Mouse (Mus musculus) liver, embryonic 13.5 days (tissue): ENCODE measurements around the gene Ppm1j. TPM values are rescaled to one million over a fixed set of nuclear protein-coding genes. Genes with fewer than 3 reads are reported as not detected.

Experiments
- ATAC-seq: fragments of 200-750 bp; cut with Nextera tagmentation; 2 replicates; pipeline ENCODE4 v1.8.0; 2017; ENCODE audit warnings: low read depth, mild to moderate bottlenecking, moderate number of reproducible peaks, moderate library complexity
- DNase-seq: peaks from one replicate; pipeline ENCODE4 v3.0.0; 2022
- H3K27ac ChIP-seq: fragments of 300-500 bp; sonication (generic); 2 replicates; pipeline ENCODE4 v1.5.1; 2015; ENCODE audit warnings: moderate library complexity, mild to moderate bottlenecking, inconsistent platforms
- H3K27me3 ChIP-seq: fragments of 300-500 bp; sonication (generic); 2 replicates; pipeline ENCODE4 v1.6.1; 2015; ENCODE audit warnings: mild to moderate bottlenecking, inconsistent platforms
- H3K36me3 ChIP-seq: fragments of 300-500 bp; sonication (generic); 2 replicates; pipeline ENCODE4 v1.6.1; 2015; ENCODE audit warnings: mild to moderate bottlenecking, inconsistent platforms
- H3K4me1 ChIP-seq: fragments of 300-500 bp; sonication (generic); replicated peaks from 2 replicates; pipeline ENCODE4 v1.6.1; 2015; ENCODE audit warnings: inconsistent platforms
- H3K4me2 ChIP-seq: fragments of 300-500 bp; sonication (generic); 2 replicates; pipeline ENCODE4 v1.6.1; 2015; ENCODE audit warnings: inconsistent platforms, mild to moderate bottlenecking, moderate library complexity
- H3K4me3 ChIP-seq: fragments of 300-500 bp; sonication (generic); replicated peaks from 2 replicates; pipeline ENCODE4 v1.5.1; 2015; ENCODE audit warnings: mild to moderate bottlenecking, inconsistent platforms
- H3K9ac ChIP-seq: fragments of 300-500 bp; sonication (generic); 2 replicates; pipeline ENCODE4 v1.6.1; 2015; ENCODE audit warnings: mild to moderate bottlenecking, inconsistent platforms
- H3K9me3 ChIP-seq: fragments of 300-500 bp; sonication (generic); replicated peaks from 2 replicates; pipeline ENCODE4 v1.6.1; 2016; ENCODE audit warnings: inconsistent platforms
- WGBS: fragments of 180-500 bp; shearing (Covaris S2); methylation state at CpG from one replicate; pipeline ENCODE4 v1.1.7; 2015; ENCODE audit not compliant: insufficient replicate concordance; 5-methylcytosine and 5-hydroxymethylcytosine counted together
- polyA plus RNA-seq: library from polyadenylated mRNA; unstranded; fragments of >200 nt; fragmentation: Nextera tagmentation; extraction: Ambion mirVana; gene quantifications from 2 replicates; pipeline ENCODE4 v1.2.1, GENCODE M21; 2015

The Ppm1j gene
- polyA plus RNA-seq, 1 experiment from 2014 or later = 0.37 TPM

DNA sequence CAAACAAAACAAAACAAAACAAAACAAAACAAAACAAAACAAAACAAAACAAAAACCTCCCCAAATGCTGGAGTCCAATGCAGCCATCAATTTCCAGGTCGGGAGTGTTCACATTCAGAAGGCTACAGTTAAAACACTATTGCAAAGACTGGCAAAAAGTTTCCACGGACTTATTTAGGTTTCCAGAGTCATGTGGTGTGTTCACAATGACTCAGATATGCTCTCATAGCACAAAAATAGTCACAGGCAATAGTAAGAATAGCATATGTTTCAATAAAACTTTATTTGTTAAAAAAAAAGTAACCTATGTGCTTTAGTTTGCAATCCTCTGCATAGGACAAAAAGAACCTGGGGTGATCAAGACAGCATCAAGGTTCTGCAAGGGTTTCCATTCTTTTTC, 13.7 kb upstream of the Ppm1j start:
- H3K9me3 ChIP-seq = no peaks in the 10 kb centered on the region
- H3K36me3 ChIP-seq = no peaks in the 10 kb centered on the region
- H3K27ac ChIP-seq = no peak overlapping the region
- WGBS = 35% methylated on average over 2 of the region's 2 CpGs
- H3K27me3 ChIP-seq = 0 out of 2 replicates have a peak, but pooled peaks cover 4% of the 10 kb centered on the region
- DNase-seq (no peak), ATAC-seq (no peak)
- no peak overlapping the region for H3K4me2 ChIP-seq
- H3K4me3 ChIP-seq = no peak overlapping the region
- peaks cover 20% of the 10 kb centered on the region for H3K4me1 ChIP-seq
- H3K9ac ChIP-seq = no peak overlapping the region

GRCm38 (mm10) chr3:104767716-104768115, 13.1 kb upstream of the Ppm1j start:
- ATAC-seq = no peak
- Histone ChIP-seq H3K4me3 (no peak overlapping the region), H3K9me3 (no peaks in the 10 kb centered on the region), H3K36me3 (no peaks in the 10 kb centered on the region), H3K9ac (no peak overlapping the region), H3K27me3 (peaks cover 9% of the 10 kb centered on the region; the same call in 1 of the 2 replicates), H3K27ac (no peak overlapping the region), H3K4me1 (peaks cover 17% of the 10 kb centered on the region), H3K4me2 (no peak overlapping the region)
- no peak for DNase-seq
- 48% methylated on average over 4 of the region's 4 CpGs for WGBS

DNA sequence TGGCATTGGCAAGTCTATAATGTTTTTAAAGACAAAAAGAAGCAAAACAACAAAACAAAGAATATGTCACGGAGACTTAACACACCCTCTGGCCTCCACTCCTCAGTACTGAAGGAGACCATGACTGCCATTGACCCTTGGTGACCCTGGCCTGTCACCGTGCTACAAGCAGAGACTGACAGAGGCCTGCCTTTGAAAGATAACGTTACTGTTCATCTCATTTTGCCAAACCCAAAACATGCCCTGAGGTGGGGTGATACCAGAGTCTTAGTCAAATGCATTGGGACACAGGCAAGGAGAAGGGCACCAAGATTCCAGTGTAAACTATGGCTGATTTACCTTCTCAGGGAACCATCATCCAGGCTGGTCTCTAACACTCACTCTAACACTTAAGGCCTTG, 11.7 kb upstream of the Ppm1j start:
- ATAC-seq (peak; percentile 56), DNase-seq (no peak)
- H3K4me1 ChIP-seq = peaks cover 6% of the 10 kb centered on the region
- H3K27ac ChIP-seq = no peak overlapping the region
- no peak overlapping the region for H3K4me2 ChIP-seq
- H3K4me3 ChIP-seq = no peak overlapping the region
- H3K36me3 ChIP-seq = no peaks in the 10 kb centered on the region
- no peak overlapping the region for H3K9ac ChIP-seq
- WGBS = 27% methylated on average over 3 of the region's 3 CpGs
- peaks cover 18% of the 10 kb centered on the region for H3K27me3 ChIP-seq
- H3K9me3 ChIP-seq = no peaks in the 10 kb centered on the region

GRCm38 (mm10) chr3:104770035-104770434, 10.8 kb upstream of the Ppm1j start:
- no peak for DNase-seq
- H3K4me3 ChIP-seq = no peak overlapping the region
- no peaks in the 10 kb centered on the region for H3K36me3 ChIP-seq
- ATAC-seq = no peak
- peaks cover 6% of the 10 kb centered on the region for H3K4me1 ChIP-seq
- peaks cover 23% of the 10 kb centered on the region for H3K27me3 ChIP-seq
- no peak overlapping the region for H3K4me2 ChIP-seq
- no peaks in the 10 kb centered on the region for H3K9me3 ChIP-seq
- WGBS = 48% methylated on average over 10 of the region's 10 CpGs
- H3K27ac ChIP-seq = no peak overlapping the region
- no peak overlapping the region for H3K9ac ChIP-seq

GRCm38 (mm10) chr3:104770918-104771317, 9.9 kb upstream of the Ppm1j start:
- ATAC-seq (no peak), DNase-seq (no peak)
- WGBS = 65% methylated on average over 3 of the region's 3 CpGs
- Histone ChIP-seq H3K9ac (no peak overlapping the region), H3K4me2 (no peak overlapping the region), H3K4me3 (no peak overlapping the region), H3K27me3 (peaks cover 29% of the 10 kb centered on the region), H3K27ac (no peak overlapping the region), H3K9me3 (no peaks in the 10 kb centered on the region), H3K36me3 (no peaks in the 10 kb centered on the region), H3K4me1 (peaks cover 6% of the 10 kb centered on the region)

DNA sequence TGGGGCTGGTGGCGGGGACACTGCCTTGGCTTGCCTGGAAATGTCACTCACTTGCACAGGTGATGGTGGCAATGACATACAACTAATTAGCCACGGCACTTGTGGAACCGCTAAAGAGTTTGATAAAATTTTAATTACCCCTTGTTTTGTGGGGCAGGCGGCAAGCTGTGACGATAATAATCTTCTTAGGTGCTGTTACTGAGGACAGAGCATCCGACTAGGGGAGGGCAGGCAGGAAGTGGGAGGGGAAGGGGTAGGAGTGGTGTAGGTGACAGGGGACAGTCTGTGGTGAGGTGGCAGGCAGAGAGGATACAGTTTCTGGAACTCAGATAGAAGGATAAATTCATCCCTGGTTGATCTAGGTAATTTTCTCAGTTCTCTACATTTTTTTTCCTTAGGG, 9.4 kb upstream of the Ppm1j start:
- no peak for ATAC-seq
- Histone ChIP-seq H3K36me3 (no peaks in the 10 kb centered on the region), H3K9me3 (no peaks in the 10 kb centered on the region), H3K27me3 (peaks cover 35% of the 10 kb centered on the region), H3K27ac (no peak overlapping the region), H3K4me2 (no peak overlapping the region), H3K4me3 (no peak overlapping the region), H3K9ac (no peak overlapping the region), H3K4me1 (peaks cover 6% of the 10 kb centered on the region)
- WGBS = 29% methylated on average over 6 of the region's 6 CpGs
- no peak for DNase-seq

DNA sequence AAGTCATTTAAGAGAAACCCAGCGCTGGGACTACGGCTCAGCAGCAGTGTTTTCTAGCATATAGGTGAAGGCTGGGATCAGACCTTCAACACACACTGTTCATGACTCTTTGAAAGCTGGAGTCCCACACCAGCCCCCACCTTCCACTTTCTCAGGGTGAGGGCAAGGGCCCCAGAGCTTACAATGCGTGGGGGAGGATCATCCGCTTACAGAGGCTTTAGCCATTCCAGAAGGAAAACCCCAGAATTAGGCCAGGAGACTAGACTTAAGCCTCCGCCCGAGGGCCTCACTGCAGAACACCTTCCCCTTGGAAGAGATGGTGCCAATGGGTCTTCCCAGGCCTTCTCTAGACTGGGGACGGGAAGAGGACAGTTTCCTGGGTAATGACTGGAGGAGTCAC, 7.6 kb upstream of the Ppm1j start:
- no peak overlapping the region for H3K4me2 ChIP-seq
- no peak overlapping the region for H3K27ac ChIP-seq
- H3K9me3 ChIP-seq = no peaks in the 10 kb centered on the region
- 83% methylated on average over 7 of the region's 7 CpGs for WGBS
- DNase-seq = no peak
- H3K9ac ChIP-seq = no peak overlapping the region
- H3K36me3 ChIP-seq = no peaks in the 10 kb centered on the region
- H3K4me1 ChIP-seq = peaks cover 9% of the 10 kb centered on the region
- H3K27me3 ChIP-seq = peaks cover 53% of the 10 kb centered on the region
- H3K4me3 ChIP-seq = no peak overlapping the region
- no peak for ATAC-seq

- Histone ChIP-seq H3K9ac (no peak overlapping the region), H3K27ac (no peak overlapping the region), H3K27me3 (peaks cover 87% of the 10 kb centered on the region), H3K9me3 (no peaks in the 10 kb centered on the region), H3K4me1 (peaks cover 24% of the 10 kb centered on the region), H3K36me3 (no peaks in the 10 kb centered on the region), H3K4me2 (peak overlapping the region; percentile 40), H3K4me3 (peak overlapping the region; percentile 21; the same call in 1 of the 2 replicates)
- DNase-seq (no peak), ATAC-seq (no peak)
- WGBS = 4% methylated on average over 20 of the region's 20 CpGs
Observed at GRCm38 (mm10) chr3:104777342-104777741, 3.5 kb upstream of the Ppm1j start.

DNA sequence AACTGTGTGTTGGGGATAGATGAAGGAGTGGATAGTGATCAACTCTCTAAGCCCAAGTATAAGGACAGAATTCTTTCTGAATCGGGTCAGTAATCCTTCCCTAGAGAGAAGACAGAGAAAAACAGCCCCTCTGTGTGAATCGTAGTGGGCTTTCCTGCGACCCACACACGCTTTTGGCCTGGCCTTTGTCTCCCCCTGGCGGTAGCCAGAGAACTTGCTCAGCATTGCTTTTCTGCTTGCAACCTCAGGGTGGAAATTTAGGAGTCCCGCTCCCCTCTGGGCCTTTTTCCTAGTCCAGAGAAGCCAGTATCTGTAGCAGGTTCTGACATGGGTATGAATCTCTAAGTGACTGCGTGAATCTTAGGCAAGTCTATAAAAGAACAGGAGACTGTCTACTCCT, 907 bp upstream of the Ppm1j start:
- WGBS = 2% methylated on average over 7 of the region's 7 CpGs
- peaks cover 25% of the 10 kb centered on the region for H3K4me1 ChIP-seq
- H3K9me3 ChIP-seq = no peaks in the 10 kb centered on the region
- H3K27me3 ChIP-seq = peaks cover 97% of the 10 kb centered on the region
- no peak overlapping the region for H3K4me2 ChIP-seq
- no peak for ATAC-seq
- no peak overlapping the region for H3K4me3 ChIP-seq
- no peak overlapping the region for H3K27ac ChIP-seq
- DNase-seq = no peak
- no peak overlapping the region for H3K9ac ChIP-seq
- H3K36me3 ChIP-seq = no peaks in the 10 kb centered on the region

DNA sequence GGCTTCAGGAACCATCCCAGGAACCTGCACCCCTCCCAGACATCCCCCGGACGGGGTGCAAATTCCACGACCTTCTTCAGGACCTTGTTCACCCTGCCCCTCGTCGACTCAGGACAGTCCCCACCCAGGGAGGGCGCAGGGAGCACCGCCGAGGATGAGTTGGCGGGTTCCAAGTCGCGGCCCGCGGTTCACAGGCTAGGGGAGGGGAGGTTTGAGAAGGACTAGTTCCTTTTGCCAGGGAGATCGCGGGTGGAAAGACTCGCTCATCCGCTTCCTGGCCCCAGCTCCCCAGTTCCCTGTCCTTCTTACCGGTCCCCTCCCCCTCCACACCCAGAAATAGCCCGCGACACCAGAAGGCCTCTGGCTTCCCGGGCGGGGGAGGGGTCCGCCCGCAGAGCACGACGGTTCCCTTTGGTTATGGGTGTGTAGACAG, 631 bp downstream of the Ppm1j start, which contains the start of gene Fam19a3:
Fam19a3 (minus strand) TSS at position 370 of the 433 bp plus-strand sequence.
- under 1% methylated on average over 26 of the region's 26 CpGs for WGBS
- peaks cover 98% of the 10 kb centered on the region for H3K27me3 ChIP-seq
- peak; percentile 10; the same call in 1 of the 2 replicates for ATAC-seq
- no peaks in the 10 kb centered on the region for H3K36me3 ChIP-seq
- H3K9me3 ChIP-seq = no peaks in the 10 kb centered on the region
- H3K4me2 ChIP-seq = peak within 1 kb of the TSS; percentile 78
- H3K9ac ChIP-seq = peak within 1 kb of the TSS; percentile 29; the same call in 1 of the 2 replicates
- H3K4me1 ChIP-seq = peaks cover 25% of the 10 kb centered on the region
- no peak for DNase-seq
- H3K27ac ChIP-seq = no peak within 1 kb of the TSS
- H3K4me3 ChIP-seq = peak within 1 kb of the TSS; percentile 59

GRCm38 (mm10) chr3:104782061-104782681, 1.3 kb downstream of the Ppm1j start:
- H3K27ac ChIP-seq = no peak overlapping the region
- peak overlapping the region; percentile 78 for H3K4me2 ChIP-seq
- no peaks in the 10 kb centered on the region for H3K36me3 ChIP-seq
- ATAC-seq (no peak), DNase-seq (no peak)
- no peaks in the 10 kb centered on the region for H3K9me3 ChIP-seq
- peak overlapping the region; percentile 59 for H3K4me3 ChIP-seq
- no peak overlapping the region for H3K9ac ChIP-seq
- 20% methylated on average over 12 of the region's 12 CpGs for WGBS
- peaks cover 98% of the 10 kb centered on the region for H3K27me3 ChIP-seq
- peaks cover 24% of the 10 kb centered on the region for H3K4me1 ChIP-seq

DNA sequence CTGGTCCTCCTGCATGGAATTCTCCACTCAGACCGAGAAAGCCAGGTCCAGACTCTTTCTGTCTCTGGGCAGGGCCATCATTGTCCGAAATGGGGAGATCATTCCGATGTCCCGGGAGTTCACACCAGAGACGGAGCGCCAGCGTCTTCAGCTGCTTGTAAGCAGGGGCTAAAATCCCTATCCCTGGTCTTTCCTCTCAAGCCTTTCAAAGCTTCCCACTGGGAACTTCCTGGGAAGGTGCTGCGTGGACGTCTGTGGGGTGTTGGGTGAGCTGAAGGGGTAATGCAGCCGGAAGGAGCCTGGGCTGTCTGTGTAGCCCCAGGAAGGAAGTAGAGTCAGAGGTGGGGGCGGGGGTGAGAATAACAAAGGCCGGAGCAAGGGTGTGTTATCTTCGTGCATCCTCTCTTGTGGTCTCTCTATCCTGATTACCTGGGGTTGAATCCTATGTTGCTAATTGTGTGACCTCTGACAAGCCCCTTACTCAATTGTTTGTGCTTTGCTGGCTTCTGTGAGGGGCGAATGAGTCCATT, 3.2 kb downstream of the Ppm1j start:
- DNase-seq (no peak), ATAC-seq (no peak)
- 22% methylated on average over 14 of the region's 14 CpGs for WGBS
- H3K9ac ChIP-seq = no peak overlapping the region
- H3K27ac ChIP-seq = no peak overlapping the region
- no peak overlapping the region for H3K4me3 ChIP-seq
- no peak overlapping the region for H3K4me2 ChIP-seq
- H3K27me3 ChIP-seq = peaks cover 94% of the 10 kb centered on the region
- H3K9me3 ChIP-seq = no peaks in the 10 kb centered on the region
- H3K4me1 ChIP-seq = peaks cover 28% of the 10 kb centered on the region
- H3K36me3 ChIP-seq = no peaks in the 10 kb centered on the region
